Mouse (Mus musculus) spleen, adult 2 months (tissue): ENCODE measurements around the gene Cacna1f.

Experiments
- CTCF ChIP-seq: fragments of 200-500 bp; IDR thresholded peaks from 2 replicates; pipeline ENCODE4 v1.5.1; 2011; ENCODE audit warnings: mild to moderate bottlenecking, inconsistent platforms; ENCODE audit not compliant: insufficient read depth, insufficient read length, insufficient replicate concordance; ENCODE audit errors: extremely low read depth
- POLR2A ChIP-seq: fragments of 200-500 bp; IDR thresholded peaks from 2 replicates; pipeline ENCODE4 v1.6.1; 2011; ENCODE audit warnings: low read depth, low read length, inconsistent platforms

DNA sequence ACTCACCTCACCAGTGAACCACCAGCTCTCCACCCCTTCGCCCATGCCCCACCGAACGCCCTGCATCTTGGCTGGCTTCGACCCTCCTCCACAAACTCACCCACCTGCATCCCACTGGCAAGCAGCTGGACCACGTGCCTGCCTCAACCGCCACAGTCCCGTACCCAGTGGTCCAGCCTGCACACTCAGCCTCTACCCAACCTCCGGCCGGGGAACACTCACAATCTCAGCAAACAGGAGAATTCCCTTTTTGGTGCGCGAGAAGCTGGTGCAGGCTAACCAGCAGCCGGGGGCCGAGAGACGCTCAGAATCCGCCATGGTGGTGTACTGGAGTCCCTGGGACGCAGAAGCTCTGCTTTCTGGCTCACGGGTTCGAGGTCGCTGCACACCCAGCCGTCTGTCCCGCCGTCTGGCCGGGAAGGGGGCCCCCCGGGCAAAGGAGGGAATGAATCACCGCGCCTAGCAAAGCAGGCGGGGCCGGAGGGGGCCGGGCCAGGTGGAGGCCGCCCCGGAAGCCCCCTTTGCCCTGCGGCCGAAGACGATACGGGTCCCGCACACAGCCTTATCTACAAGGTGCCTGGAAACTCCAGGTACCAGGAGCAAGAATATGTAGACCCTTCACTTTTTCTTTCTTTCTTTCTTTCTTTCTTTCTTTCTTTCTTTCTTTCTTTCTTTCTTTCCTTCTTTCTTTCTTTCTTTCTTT is 64.2 kb downstream of the Cacna1f start, which contains the start of gene Plp2:
- no peak for TF ChIP-seq CTCF
- no peak for TF ChIP-seq POLR2A
